Mouse (Mus musculus) intestine, embryonic 15.5 days (tissue): ENCODE results near the gene Eif4e3. TPM values are rescaled to one million over a fixed set of nuclear protein-coding genes. Genes with fewer than 3 reads are reported as not detected.

Experiments used
- ATAC-seq: fragments of 200-750 bp; cut with Nextera tagmentation; 2 replicates; pipeline ENCODE4 v1.8.0; 2017; ENCODE audit warnings: moderate TSS enrichment, moderate library complexity
- H3K27ac ChIP-seq: fragments of 300-500 bp; sonication (generic); 2 replicates; pipeline ENCODE4 v1.5.1; 2015; ENCODE audit warnings: mild to moderate bottlenecking, inconsistent platforms
- H3K27me3 ChIP-seq: fragments of 300-500 bp; sonication (generic); replicated peaks from 2 replicates; pipeline ENCODE4 v1.6.1; 2015; ENCODE audit warnings: inconsistent platforms
- H3K36me3 ChIP-seq: fragments of 300-500 bp; sonication (generic); 2 replicates; pipeline ENCODE4 v1.6.1; 2015; ENCODE audit warnings: inconsistent platforms
- H3K4me1 ChIP-seq: fragments of 300-500 bp; sonication (generic); replicated peaks from 2 replicates; pipeline ENCODE4 v1.6.1; 2015; ENCODE audit warnings: inconsistent platforms
- H3K4me2 ChIP-seq: fragments of 300-500 bp; sonication (generic); replicated peaks from 2 replicates; pipeline ENCODE4 v1.6.1; 2015; ENCODE audit warnings: mild to moderate bottlenecking, inconsistent platforms
- H3K4me3 ChIP-seq: fragments of 300-500 bp; sonication (generic); replicated peaks from 2 replicates; pipeline ENCODE4 v1.5.1; 2015; ENCODE audit warnings: inconsistent platforms
- H3K9ac ChIP-seq: fragments of 300-500 bp; sonication (generic); 2 replicates; pipeline ENCODE4 v1.6.1; 2015; ENCODE audit warnings: inconsistent platforms
- H3K9me3 ChIP-seq: fragments of 300-500 bp; sonication (generic); 2 replicates; pipeline ENCODE4 v1.6.1; 2016; ENCODE audit warnings: inconsistent platforms
- WGBS: fragments of 180-500 bp; shearing (Covaris S2); methylation state at CpG from one replicate; pipeline ENCODE4 v1.1.7; 2015; 5-methylcytosine and 5-hydroxymethylcytosine counted together
- polyA plus RNA-seq: library from polyadenylated mRNA; unstranded; fragments of >200 nt; fragmentation: Nextera tagmentation; extraction: Ambion mirVana; gene quantifications from 2 replicates; pipeline ENCODE4 v1.2.1, GENCODE M21; 2015

The Eif4e3 gene
- polyA plus RNA-seq, 1 experiment from 2014 or later: 12.3 TPM

- ATAC-seq: no peak
- Histone ChIP-seq H3K27ac (no peak overlapping the region), H3K9ac (no peak overlapping the region; the same call in 1 of the 2 replicates), H3K4me3 (no peak overlapping the region), H3K36me3 (no peaks in the 10 kb centered on the region), H3K27me3 (no peaks in the 10 kb centered on the region), H3K4me1 (no peaks in the 10 kb centered on the region), H3K4me2 (no peak overlapping the region), H3K9me3 (no peaks in the 10 kb centered on the region)
- WGBS: 75% methylated on average over 32 of the region's 32 CpGs
These were observed 34.2 kb downstream of the Eif4e3 start for GRCm38 (mm10) chr6:99632121-99632980.

GRCm38 (mm10) chr6:99631637-99632036 is 34.9 kb downstream of the Eif4e3 start:
- 90% methylated on average over 5 of the region's 5 CpGs for WGBS
- Histone ChIP-seq H3K27me3 (no peaks in the 10 kb centered on the region), H3K4me3 (no peak overlapping the region), H3K4me1 (no peaks in the 10 kb centered on the region), H3K36me3 (no peaks in the 10 kb centered on the region), H3K9ac (no peak overlapping the region), H3K4me2 (no peak overlapping the region), H3K9me3 (no peaks in the 10 kb centered on the region), H3K27ac (no peak overlapping the region)
- ATAC-seq: no peak

GRCm38 (mm10) chr6:99629726-99630458 is 36.7 kb downstream of the Eif4e3 start:
- no peak overlapping the region for H3K9ac ChIP-seq
- no peak overlapping the region for H3K4me3 ChIP-seq
- no peaks in the 10 kb centered on the region for H3K36me3 ChIP-seq
- no peak for ATAC-seq
- H3K9me3 ChIP-seq: no peaks in the 10 kb centered on the region
- H3K4me1 ChIP-seq: no peaks in the 10 kb centered on the region
- no peak overlapping the region for H3K4me2 ChIP-seq
- WGBS: 82% methylated on average over 8 of the region's 8 CpGs
- H3K27me3 ChIP-seq: no peaks in the 10 kb centered on the region
- H3K27ac ChIP-seq: no peak overlapping the region

- 91% methylated on average over 2 of the region's 2 CpGs for WGBS
- H3K4me2 ChIP-seq: no peak overlapping the region
- H3K4me1 ChIP-seq: no peaks in the 10 kb centered on the region
- no peak for ATAC-seq
- no peak overlapping the region for H3K9ac ChIP-seq
- no peaks in the 10 kb centered on the region for H3K9me3 ChIP-seq
- H3K27me3 ChIP-seq: no peaks in the 10 kb centered on the region
- H3K27ac ChIP-seq: no peak overlapping the region
- H3K36me3 ChIP-seq: no peaks in the 10 kb centered on the region
- no peak overlapping the region for H3K4me3 ChIP-seq
These were observed 40.2 kb downstream of the Eif4e3 start for GRCm38 (mm10) chr6:99626347-99626746.

GRCm38 (mm10) chr6:99625803-99626202 is 40.8 kb downstream of the Eif4e3 start:
- H3K27ac ChIP-seq: no peak overlapping the region
- ATAC-seq: no peak
- no peak overlapping the region for H3K4me2 ChIP-seq
- H3K4me1 ChIP-seq: no peaks in the 10 kb centered on the region
- H3K36me3 ChIP-seq: no peaks in the 10 kb centered on the region
- no peaks in the 10 kb centered on the region for H3K9me3 ChIP-seq
- H3K27me3 ChIP-seq: no peaks in the 10 kb centered on the region
- H3K4me3 ChIP-seq: no peak overlapping the region
- H3K9ac ChIP-seq: no peak overlapping the region
- 40% methylated on average over 7 of the region's 7 CpGs for WGBS

GRCm38 (mm10) chr6:99625306-99625705 is 41.3 kb downstream of the Eif4e3 start:
- Histone ChIP-seq H3K36me3 (no peaks in the 10 kb centered on the region), H3K9ac (no peak overlapping the region), H3K4me1 (no peaks in the 10 kb centered on the region), H3K4me3 (no peak overlapping the region), H3K27ac (no peak overlapping the region), H3K4me2 (no peak overlapping the region), H3K27me3 (no peaks in the 10 kb centered on the region), H3K9me3 (no peaks in the 10 kb centered on the region)
- ATAC-seq: no peak
- 56% methylated on average over 7 of the region's 7 CpGs for WGBS

- Histone ChIP-seq H3K4me1 (no peaks in the 10 kb centered on the region), H3K9ac (no peak overlapping the region), H3K4me3 (no peak overlapping the region), H3K4me2 (no peak overlapping the region), H3K27ac (no peak overlapping the region), H3K9me3 (no peaks in the 10 kb centered on the region), H3K36me3 (no peaks in the 10 kb centered on the region), H3K27me3 (no peaks in the 10 kb centered on the region)
- ATAC-seq: no peak
- WGBS: 89% methylated on average over 3 of the region's 3 CpGs
These were observed 42.0 kb downstream of the Eif4e3 start for GRCm38 (mm10) chr6:99624542-99624941.

- H3K27ac ChIP-seq: no peak overlapping the region
- ATAC-seq: no peak
- H3K36me3 ChIP-seq: no peaks in the 10 kb centered on the region
- no peak overlapping the region for H3K9ac ChIP-seq
- H3K4me3 ChIP-seq: no peak overlapping the region
- no peaks in the 10 kb centered on the region for H3K4me1 ChIP-seq
- no peaks in the 10 kb centered on the region for H3K27me3 ChIP-seq
- H3K4me2 ChIP-seq: no peak overlapping the region
- no peaks in the 10 kb centered on the region for H3K9me3 ChIP-seq
- 28% methylated on average over 6 of the region's 6 CpGs for WGBS
These were observed 42.9 kb downstream of the Eif4e3 start for GRCm38 (mm10) chr6:99623641-99624040.

GRCm38 (mm10) chr6:99621167-99621566 is 45.4 kb downstream of the Eif4e3 start:
- H3K9me3 ChIP-seq: no peaks in the 10 kb centered on the region
- no peak overlapping the region for H3K9ac ChIP-seq
- no peaks in the 10 kb centered on the region for H3K4me1 ChIP-seq
- WGBS: 63% methylated on average over 4 of the region's 4 CpGs
- no peak overlapping the region for H3K27ac ChIP-seq
- no peak for ATAC-seq
- no peaks in the 10 kb centered on the region for H3K36me3 ChIP-seq
- H3K27me3 ChIP-seq: no peaks in the 10 kb centered on the region
- H3K4me3 ChIP-seq: no peak overlapping the region
- no peak overlapping the region for H3K4me2 ChIP-seq

GRCm38 (mm10) chr6:99620471-99620870 is 46.1 kb downstream of the Eif4e3 start:
- ATAC-seq: no peak
- Histone ChIP-seq H3K9me3 (no peaks in the 10 kb centered on the region), H3K36me3 (no peaks in the 10 kb centered on the region), H3K9ac (no peak overlapping the region), H3K27ac (no peak overlapping the region), H3K4me2 (no peak overlapping the region), H3K4me1 (no peaks in the 10 kb centered on the region), H3K27me3 (no peaks in the 10 kb centered on the region), H3K4me3 (no peak overlapping the region)
- WGBS: 50% methylated on average over 7 of the region's 7 CpGs

- Histone ChIP-seq H3K27me3 (no peaks in the 10 kb centered on the region), H3K36me3 (no peaks in the 10 kb centered on the region), H3K4me2 (no peak overlapping the region), H3K9me3 (no peaks in the 10 kb centered on the region), H3K4me1 (no peaks in the 10 kb centered on the region), H3K9ac (no peak overlapping the region), H3K4me3 (no peak overlapping the region), H3K27ac (0 out of 2 replicates have a peak overlapping the region, but pooled peaks have one; percentile 5)
- 44% methylated on average over 8 of the region's 8 CpGs for WGBS
- ATAC-seq: no peak
These were observed 46.6 kb downstream of the Eif4e3 start for GRCm38 (mm10) chr6:99619964-99620363.

GRCm38 (mm10) chr6:99619466-99619865 is 47.1 kb downstream of the Eif4e3 start:
- no peak for ATAC-seq
- Histone ChIP-seq H3K4me2 (0 out of 2 replicates have a peak overlapping the region, but pooled peaks have one; percentile 11), H3K9me3 (no peaks in the 10 kb centered on the region), H3K9ac (no peak overlapping the region), H3K4me3 (no peak overlapping the region), H3K4me1 (no peaks in the 10 kb centered on the region), H3K27me3 (no peaks in the 10 kb centered on the region), H3K27ac (no peak overlapping the region), H3K36me3 (no peaks in the 10 kb centered on the region)
- WGBS: 30% methylated on average over 8 of the region's 8 CpGs
